Mouse (Mus musculus): ENCODE measurements around the gene Sema4g.

DNA sequence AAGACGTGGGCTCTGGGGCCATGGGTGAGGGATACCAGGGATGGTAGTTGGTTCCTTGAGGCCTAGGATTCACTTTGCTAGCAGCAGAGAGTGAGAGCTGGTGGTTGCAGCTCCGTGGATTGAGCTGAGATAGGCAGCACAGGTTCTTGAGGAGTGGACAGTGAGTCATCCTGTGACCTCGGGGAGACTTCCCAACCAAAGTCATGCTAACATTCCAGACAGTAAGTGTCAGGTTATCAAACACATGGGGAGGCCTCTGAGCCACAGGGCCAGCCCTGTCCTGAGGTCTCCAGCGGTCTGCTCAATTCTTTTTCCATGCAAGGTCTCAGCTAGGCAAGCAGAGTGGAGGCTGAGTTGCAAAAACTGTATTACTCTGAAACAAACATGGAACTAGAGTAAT, 21.7 kb downstream of the Sema4g start:
- TF ChIP-seq HCFC1 (IDR thresholded peaks at IDR 0.05; ENCODE audit: borderline replicate concordance, insufficient read depth, low read length) (no peak), ZNF384 (IDR thresholded peaks at IDR 0.05; ENCODE audit: low read depth, low read length) (no peak)

All from ES-E14 (cell line).